Mouse (Mus musculus) stomach, postnatal 0 days (tissue): ENCODE measurements around the gene Ccdc146. TPM values are rescaled to one million over a fixed set of nuclear protein-coding genes. Genes with fewer than 3 reads are reported as not detected.

Experiments used
- ATAC-seq: fragments of 200-750 bp; cut with Nextera tagmentation; 2 replicates; pipeline ENCODE4 v1.8.0; 2017; ENCODE audit not compliant: low FRiP score, low TSS enrichment
- DNase-seq: peaks from one replicate; pipeline ENCODE4 v3.0.0-alpha.2; 2016; ENCODE audit warnings: low spot score
- H3K27ac ChIP-seq: fragments of 300-500 bp; sonication (generic); replicated peaks from 2 replicates; pipeline ENCODE4 v1.5.1; 2014; ENCODE audit warnings: mild to moderate bottlenecking, control low read depth
- H3K27me3 ChIP-seq: fragments of 300-500 bp; sonication (generic); 2 replicates; pipeline ENCODE4 v1.6.1; 2014; ENCODE audit warnings: low read length; ENCODE audit not compliant: control insufficient read depth, insufficient read depth
- H3K36me3 ChIP-seq: fragments of 300-500 bp; sonication (generic); 2 replicates; pipeline ENCODE4 v1.6.1; 2014; ENCODE audit warnings: low read length, mixed read lengths; ENCODE audit not compliant: control insufficient read depth, insufficient read depth
- H3K4me1 ChIP-seq: fragments of 300-500 bp; sonication (generic); replicated peaks from 2 replicates; pipeline ENCODE4 v1.6.1; 2014; ENCODE audit warnings: antibody characterized with exemption; ENCODE audit not compliant: control insufficient read depth, insufficient read depth
- H3K4me2 ChIP-seq: fragments of 300-500 bp; sonication (generic); replicated peaks from 2 replicates; pipeline ENCODE4 v1.6.1; 2014; ENCODE audit warnings: low read depth, mild to moderate bottlenecking, control low read depth, moderate library complexity
- H3K4me3 ChIP-seq: fragments of 300-500 bp; sonication (generic); 2 replicates; pipeline ENCODE4 v1.5.1; 2014; ENCODE audit warnings: low read depth, low read length, control low read depth
- H3K9ac ChIP-seq: fragments of 300-500 bp; sonication (generic); 2 replicates; pipeline ENCODE4 v1.6.1; 2014; ENCODE audit warnings: mild to moderate bottlenecking, low read length, control low read depth, mixed read lengths
- H3K9me3 ChIP-seq: fragments of 300-500 bp; sonication (generic); 2 replicates; pipeline ENCODE4 v1.6.1; 2016; ENCODE audit warnings: low read length; ENCODE audit not compliant: control insufficient read depth
- CTCF ChIP-seq: IDR thresholded peaks from 2 replicates; pipeline ENCODE4 v1.5.1; 2016; ENCODE audit warnings: antibody characterized with exemption, low read depth, mild to moderate bottlenecking, moderate library complexity
- EP300 ChIP-seq: optimal IDR thresholded peaks from 2 replicates; pipeline ENCODE3; 2016; ENCODE audit warnings: antibody characterized with exemption
- WGBS: fragments of 180-500 bp; shearing (Covaris S2); extraction: QIAGEN DNeasy Blood & Tissue Kit; methylation state at CpG from one replicate; pipeline ENCODE4 v1.1.7; 2014; 5-methylcytosine and 5-hydroxymethylcytosine counted together
- polyA plus RNA-seq: library from polyadenylated mRNA; unstranded; fragments of >200 nt; fragmentation: Nextera tagmentation; extraction: Ambion mirVana; gene quantifications from 2 replicates; pipeline ENCODE4 v1.2.1, GENCODE M21; 2015

Gene Ccdc146
- polyA plus RNA-seq, 1 experiment from 2014 or later = 0.22 TPM

DNA sequence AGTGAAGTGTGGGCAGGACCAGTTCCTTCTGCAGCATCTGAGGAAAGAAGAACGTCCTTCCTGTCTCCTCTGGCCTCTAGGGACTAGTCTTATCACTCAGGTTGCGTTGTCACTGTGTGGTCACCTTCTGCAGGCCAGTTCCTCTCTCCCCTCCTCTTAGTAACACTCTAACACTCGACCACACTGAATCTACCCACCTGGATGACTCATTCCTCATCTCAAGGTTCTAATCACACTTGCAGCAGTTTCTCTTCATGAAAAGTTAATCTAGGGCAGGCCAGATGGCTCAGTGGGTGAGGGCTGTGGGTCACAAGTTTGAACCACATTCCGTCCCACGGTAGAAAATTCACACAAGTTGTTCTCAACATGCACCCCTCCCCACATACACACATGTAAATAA is 175.6 kb downstream of the Ccdc146 start:
- 56% methylated on average over 5 of the region's 5 CpGs for WGBS

DNA sequence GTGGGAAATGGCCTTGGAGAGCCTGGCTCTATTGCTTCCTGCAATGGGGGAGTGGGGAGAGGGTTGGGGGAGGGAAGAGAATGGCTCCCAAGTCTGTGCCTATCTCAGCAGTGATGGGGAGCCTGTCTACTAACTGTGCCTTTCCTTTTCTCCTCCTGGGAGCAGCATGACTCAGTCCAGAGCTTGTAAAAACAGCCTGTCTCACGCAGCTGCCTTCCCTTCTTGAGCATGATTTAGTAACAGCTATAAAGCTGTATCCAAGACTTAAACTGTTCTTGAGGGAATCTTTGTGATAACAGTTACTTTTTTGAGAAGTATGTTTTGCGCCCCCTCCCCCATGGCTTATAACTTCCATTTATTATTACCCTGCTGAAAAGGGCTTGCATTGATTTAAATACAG is 176.6 kb downstream of the Ccdc146 start:
- WGBS = 50% methylated on average over 2 of the region's 2 CpGs
- Histone ChIP-seq H3K4me1 (no peaks in the 10 kb centered on the region), H3K4me2 (no peak overlapping the region), H3K36me3 (no peaks in the 10 kb centered on the region), H3K4me3 (no peak overlapping the region), H3K9ac (no peak overlapping the region), H3K27ac (no peak overlapping the region), H3K9me3 (no peaks in the 10 kb centered on the region), H3K27me3 (no peaks in the 10 kb centered on the region)
- DNase-seq (no peak), ATAC-seq (no peak)
- TF ChIP-seq CTCF (no peak), EP300 (no peak)

More for the DNA sequence above, 175.6 kb downstream of the Ccdc146 start:
- Histone ChIP-seq H3K36me3 (no peaks in the 10 kb centered on the region), H3K9me3 (no peaks in the 10 kb centered on the region), H3K27ac (no peak overlapping the region), H3K4me1 (no peaks in the 10 kb centered on the region), H3K4me2 (no peak overlapping the region), H3K4me3 (no peak overlapping the region), H3K27me3 (no peaks in the 10 kb centered on the region), H3K9ac (no peak overlapping the region)
- no peak for DNase-seq
- no peak for TF ChIP-seq CTCF
- TF ChIP-seq EP300 = no peak
- ATAC-seq = no peak

DNA sequence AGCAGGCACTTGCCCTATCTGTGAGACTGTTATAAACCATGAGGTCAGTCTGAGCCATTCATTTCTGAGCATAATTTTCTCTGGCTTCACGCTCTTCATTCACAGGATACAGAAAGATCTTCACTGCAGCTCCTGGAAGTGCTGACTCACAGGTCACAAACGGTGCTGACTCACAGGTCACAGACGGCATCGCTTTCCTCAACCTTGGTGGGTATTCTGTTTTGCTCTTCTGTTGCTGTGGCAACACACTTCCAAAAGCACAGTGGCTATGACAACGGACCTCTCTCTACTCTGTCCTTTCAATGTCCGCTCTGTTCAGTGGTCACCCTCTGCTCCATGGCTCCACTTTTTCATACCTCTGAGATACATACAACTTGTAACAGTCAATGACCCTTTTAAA is 177.7 kb downstream of the Ccdc146 start:
- WGBS = 84% methylated on average over 6 of the region's 6 CpGs
- Histone ChIP-seq H3K9ac (no peak overlapping the region), H3K36me3 (no peaks in the 10 kb centered on the region), H3K9me3 (no peaks in the 10 kb centered on the region), H3K4me3 (no peak overlapping the region), H3K27me3 (no peaks in the 10 kb centered on the region), H3K27ac (no peak overlapping the region), H3K4me1 (no peaks in the 10 kb centered on the region), H3K4me2 (no peak overlapping the region)
- TF ChIP-seq EP300 = no peak
- ATAC-seq = no peak
- DNase-seq = no peak

DNA sequence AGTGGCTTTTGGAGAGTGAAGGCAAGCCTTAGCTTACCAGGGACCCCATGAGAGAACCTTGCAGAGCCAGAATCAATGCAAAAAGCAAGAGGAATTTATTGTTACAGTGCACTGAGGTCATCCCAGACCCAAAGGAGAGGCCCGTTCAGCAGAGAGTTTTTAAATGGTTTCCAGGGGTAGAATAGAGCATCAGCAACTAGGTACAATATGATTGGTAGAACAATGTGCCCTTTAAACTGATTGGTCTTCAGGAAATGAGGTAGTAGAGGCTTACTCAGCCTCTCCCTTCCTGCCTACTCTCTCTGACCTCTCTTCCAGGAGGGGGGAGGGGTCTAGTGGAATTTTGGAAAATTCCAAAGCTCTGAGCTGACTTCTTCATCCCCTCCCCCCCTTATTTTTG is 179.2 kb downstream of the Ccdc146 start:
- H3K9ac ChIP-seq = no peak overlapping the region
- ATAC-seq (no peak), DNase-seq (no peak)
- H3K27ac ChIP-seq = no peak overlapping the region
- 84% methylated on average over 1 of the region's 1 CpGs for WGBS
- H3K4me1 ChIP-seq = no peaks in the 10 kb centered on the region
- no peaks in the 10 kb centered on the region for H3K27me3 ChIP-seq
- H3K36me3 ChIP-seq = no peaks in the 10 kb centered on the region
- no peak overlapping the region for H3K4me2 ChIP-seq
- H3K9me3 ChIP-seq = no peaks in the 10 kb centered on the region
- TF ChIP-seq EP300 (no peak), CTCF (no peak)
- no peak overlapping the region for H3K4me3 ChIP-seq

DNA sequence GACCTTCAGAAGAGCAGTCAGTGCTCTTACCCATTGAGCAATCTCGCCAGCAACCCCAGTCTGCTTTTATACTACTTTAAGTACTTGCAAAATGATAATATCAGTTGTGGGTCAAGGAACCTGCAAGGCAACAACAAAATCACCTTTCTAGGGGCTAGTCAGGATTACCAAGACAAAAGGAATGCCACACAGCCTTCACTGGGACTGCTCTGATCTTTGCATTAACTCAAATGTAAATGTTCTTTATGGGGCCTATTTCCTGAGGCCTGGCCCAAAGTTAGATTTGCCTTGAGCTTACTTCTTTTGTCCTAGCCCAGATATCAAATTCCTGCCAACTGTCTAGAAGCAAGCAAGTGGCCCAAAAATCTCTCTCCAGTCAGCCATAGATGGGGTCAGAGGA is 179.9 kb downstream of the Ccdc146 start:
- Histone ChIP-seq H3K4me2 (no peak overlapping the region), H3K9me3 (no peaks in the 10 kb centered on the region), H3K4me3 (no peak overlapping the region), H3K9ac (no peak overlapping the region), H3K36me3 (no peaks in the 10 kb centered on the region), H3K27me3 (no peaks in the 10 kb centered on the region), H3K4me1 (no peaks in the 10 kb centered on the region), H3K27ac (no peak overlapping the region)
- DNase-seq = no peak
- 97% methylated on average over 1 of the region's 1 CpGs for WGBS
- ATAC-seq = no peak
- TF ChIP-seq EP300 = no peak
- TF ChIP-seq CTCF = no peak

Other genes starting within 250 kb of the Ccdc146 start
- 1.4 TPM in 2 replicates for gene Gsap, start 238.4 kb downstream of the Ccdc146 start, polyA plus RNA-seq
- 10.3 and 14.4 TPM in 2 replicates for gene Fgl2, start 52.0 kb downstream of the Ccdc146 start, polyA plus RNA-seq
- 3.5 and 3.8 TPM in 2 replicates for gene Fam185a, start 281 bp upstream of the Ccdc146 start, polyA plus RNA-seq
- 18.5 and 20.2 TPM in 2 replicates for gene Lrrc17, start 118.9 kb upstream of the Ccdc146 start, polyA plus RNA-seq
- gene Fbxl13, start 221.0 kb upstream of the Ccdc146 start, polyA plus RNA-seq = 0.17 and 0.28 TPM in 2 replicates
- gene Armc10, start 221.1 kb upstream of the Ccdc146 start, polyA plus RNA-seq = 20.5 and 21.0 TPM in 2 replicates